Mouse (Mus musculus): ENCODE data around the gene C130026I21Rik. TPM values are rescaled to one million over a fixed set of nuclear protein-coding genes. Genes with fewer than 3 reads are reported as not detected.
"Not testable (repeated sequence)": the region's sequence is repeated elsewhere in the genome, so short reads cannot be mapped to it uniquely, and the experiment has no call there.

C130026I21Rik gene
- total RNA-seq, 4 experiments from 2014 or later: 0.36 to 0.67 (median 0.48) TPM; not detected in 1

- not testable (repeated sequence) for DNase-seq (ENCODE audit: low spot score in 2 of 2)
These were observed 236.0 kb downstream of the C130026I21Rik start for GRCm38 (mm10) chr1:85034394-85034793.

GRCm38 (mm10) chr1:85033616-85034015 lies 236.8 kb downstream of the C130026I21Rik start:
- not testable (repeated sequence) for DNase-seq (ENCODE audit: low spot score in 2 of 2)

DNA sequence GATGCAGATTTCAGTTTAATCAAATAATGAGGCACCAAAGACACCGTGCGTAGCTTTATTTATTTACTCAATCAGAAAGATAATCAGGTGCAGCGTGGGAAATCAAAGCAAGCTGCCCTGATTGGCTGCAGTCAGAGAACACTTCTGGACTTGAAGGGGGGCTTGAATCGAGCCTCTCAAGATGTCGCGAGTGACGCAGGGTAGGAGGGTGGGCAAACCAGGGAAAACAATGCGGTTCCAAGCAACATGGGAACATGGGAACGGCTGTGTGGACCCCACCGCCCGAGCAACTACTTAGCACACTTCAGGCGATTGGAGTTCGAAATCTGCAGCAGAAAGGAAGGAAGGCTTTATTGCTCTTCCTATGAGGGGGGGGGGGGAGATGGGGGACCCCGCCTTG lies 240.2 kb downstream of the C130026I21Rik start:
- not testable (repeated sequence) for DNase-seq (ENCODE audit: low spot score in 2 of 2)

DNA sequence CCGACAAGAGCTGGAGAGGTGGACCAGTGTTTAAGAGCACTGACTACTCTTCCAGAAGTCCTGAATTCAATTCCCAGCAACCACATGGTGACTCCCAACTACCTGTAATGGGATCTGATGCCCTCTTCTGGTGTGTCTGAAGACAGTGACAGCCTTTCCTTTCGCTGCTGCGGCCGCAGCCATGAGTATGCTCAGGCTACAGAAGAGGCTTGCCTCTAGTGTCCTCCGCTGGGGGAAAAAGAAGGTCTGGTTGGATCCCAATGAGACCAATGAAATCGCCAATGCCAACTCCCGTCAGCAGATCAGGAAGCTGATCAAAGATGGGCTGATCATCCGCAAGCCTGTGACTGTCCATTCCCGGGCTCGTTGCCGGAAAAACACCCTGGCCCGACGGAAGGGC lies 258.4 kb downstream of the C130026I21Rik start:
- not testable (repeated sequence) for DNase-seq (ENCODE audit: low spot score in 2 of 2)

- DNase-seq (ENCODE audit: low spot score in 2 of 2): not testable (repeated sequence)
These were observed 259.4 kb downstream of the C130026I21Rik start for GRCm38 (mm10) chr1:85010947-85011346.

- not testable (repeated sequence) for DNase-seq (ENCODE audit: low spot score in 2 of 2)
These were observed 262.6 kb downstream of the C130026I21Rik start for GRCm38 (mm10) chr1:85007737-85008136.

DNA sequence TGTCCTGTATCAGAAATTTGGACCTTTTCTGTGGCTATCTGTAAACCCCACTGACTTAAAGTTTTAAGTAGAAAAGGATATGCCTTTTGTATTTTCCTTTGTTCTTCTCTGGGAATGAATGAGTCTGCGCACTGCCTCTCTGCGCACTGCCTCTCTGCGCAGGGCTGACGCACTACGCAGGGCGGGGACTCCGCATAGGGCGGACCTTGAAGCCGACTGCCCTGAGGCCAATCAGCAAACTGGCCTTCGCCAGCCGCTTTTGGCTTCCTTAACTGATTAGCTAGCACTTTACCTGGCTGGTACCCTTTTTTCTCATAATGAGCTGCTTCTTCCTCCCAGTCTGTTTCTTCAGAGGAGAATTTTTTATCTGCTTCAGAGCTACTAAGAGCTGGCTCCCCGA lies 271.1 kb downstream of the C130026I21Rik start:
- not testable (repeated sequence) for DNase-seq (ENCODE audit: low spot score in 2 of 2)

- not testable (repeated sequence) for DNase-seq (ENCODE audit: low spot score in 2 of 2)
These were observed 274.1 kb downstream of the C130026I21Rik start for GRCm38 (mm10) chr1:84996305-84996704.

- DNase-seq (ENCODE audit: low spot score in 2 of 2): not testable (repeated sequence)
These were observed 275.9 kb downstream of the C130026I21Rik start for GRCm38 (mm10) chr1:84994461-84994860.

DNA sequence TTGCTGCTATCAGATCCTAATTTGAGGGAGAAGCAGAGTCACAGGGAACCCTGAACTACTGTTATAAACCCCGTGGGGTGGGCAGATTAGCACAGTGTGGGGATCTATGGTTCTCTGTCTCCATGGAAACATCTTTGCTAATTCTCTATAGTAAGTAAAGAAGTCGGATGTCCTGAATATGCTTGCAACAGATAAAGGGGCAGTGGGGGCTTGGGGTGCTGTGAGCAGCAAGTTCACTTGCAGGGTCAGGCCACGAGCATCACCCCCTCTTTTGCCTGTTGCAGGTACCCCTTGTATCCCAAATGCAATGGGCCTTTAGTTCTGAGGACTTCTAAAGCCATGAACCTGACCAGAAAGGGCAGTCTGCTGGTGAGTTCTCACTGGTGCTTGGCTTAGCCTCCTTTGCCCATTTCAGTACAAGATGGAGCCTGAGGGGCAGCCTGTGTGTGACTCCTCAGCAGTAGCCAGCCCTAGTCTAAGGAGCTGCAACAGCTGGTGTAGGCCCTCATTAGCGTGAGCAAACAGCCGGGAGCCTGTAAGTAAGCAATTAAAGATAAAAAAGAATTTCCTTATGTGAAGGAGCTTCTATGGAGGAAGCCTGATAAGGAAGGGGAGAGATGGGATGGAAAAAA lies 276.6 kb downstream of the C130026I21Rik start:
- DNase-seq (ENCODE audit: low spot score in 2 of 2): not testable (repeated sequence)

- not testable (repeated sequence) for DNase-seq (ENCODE audit: low spot score in 2 of 2)
These were observed 277.1 kb downstream of the C130026I21Rik start for GRCm38 (mm10) chr1:84993235-84993634.

DNA sequence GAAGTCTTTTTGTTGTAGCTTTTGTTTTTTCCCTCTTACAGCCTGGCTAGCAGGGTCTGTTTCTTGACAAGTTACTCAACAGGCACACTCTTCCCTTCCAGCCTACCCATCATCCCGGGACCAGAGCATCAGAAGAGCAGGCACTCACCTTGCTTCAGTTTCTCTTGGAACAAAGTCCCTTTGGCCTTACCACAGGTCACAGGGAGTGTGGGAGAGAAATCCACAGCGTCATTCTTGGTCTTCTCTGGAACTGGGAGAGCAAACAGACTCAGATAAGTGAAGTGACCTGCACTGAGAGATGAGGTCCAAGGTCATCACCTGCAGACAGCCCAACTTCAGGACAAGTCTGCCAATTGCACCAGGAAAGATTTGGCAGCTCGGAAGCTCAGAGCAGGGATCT lies 277.5 kb downstream of the C130026I21Rik start:
- not testable (repeated sequence) for DNase-seq (ENCODE audit: low spot score in 2 of 2)

- DNase-seq (ENCODE audit: low spot score in 2 of 2): not testable (repeated sequence)
These were observed 281.3 kb downstream of the C130026I21Rik start for GRCm38 (mm10) chr1:84989044-84989443.

GRCm38 (mm10) chr1:84987729-84988128 lies 282.6 kb downstream of the C130026I21Rik start:
- DNase-seq (ENCODE audit: low spot score in 2 of 2): not testable (repeated sequence)

DNA sequence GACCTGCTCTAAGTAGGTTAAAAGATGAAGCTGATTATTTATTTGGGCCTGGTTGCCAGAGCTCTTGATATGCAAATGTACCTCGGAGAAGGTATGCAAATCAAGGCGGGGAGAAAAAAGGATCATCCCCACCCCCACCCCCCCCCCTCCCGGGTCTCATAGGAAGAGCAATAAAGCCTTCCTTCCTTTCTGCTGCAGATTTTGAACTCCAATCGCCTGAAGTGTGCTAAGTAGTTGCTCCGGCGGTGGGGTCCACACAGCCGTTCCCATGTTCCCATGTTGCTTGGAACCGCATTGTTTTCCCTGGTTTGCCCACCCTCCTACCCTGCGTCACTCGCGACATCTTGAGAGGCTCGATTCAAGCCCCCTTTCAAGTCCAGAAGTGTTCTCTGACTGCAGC lies 308.6 kb downstream of the C130026I21Rik start:
- DNase-seq (ENCODE audit: low spot score in 2 of 2): not testable (repeated sequence)

GRCm38 (mm10) chr1:84957713-84958112 lies 312.7 kb downstream of the C130026I21Rik start:
- not testable (repeated sequence) for DNase-seq (ENCODE audit: low spot score in 2 of 2)

GRCm38 (mm10) chr1:84956771-84957170 lies 313.6 kb downstream of the C130026I21Rik start:
- not testable (repeated sequence) for DNase-seq (ENCODE audit: low spot score in 2 of 2)

DNA sequence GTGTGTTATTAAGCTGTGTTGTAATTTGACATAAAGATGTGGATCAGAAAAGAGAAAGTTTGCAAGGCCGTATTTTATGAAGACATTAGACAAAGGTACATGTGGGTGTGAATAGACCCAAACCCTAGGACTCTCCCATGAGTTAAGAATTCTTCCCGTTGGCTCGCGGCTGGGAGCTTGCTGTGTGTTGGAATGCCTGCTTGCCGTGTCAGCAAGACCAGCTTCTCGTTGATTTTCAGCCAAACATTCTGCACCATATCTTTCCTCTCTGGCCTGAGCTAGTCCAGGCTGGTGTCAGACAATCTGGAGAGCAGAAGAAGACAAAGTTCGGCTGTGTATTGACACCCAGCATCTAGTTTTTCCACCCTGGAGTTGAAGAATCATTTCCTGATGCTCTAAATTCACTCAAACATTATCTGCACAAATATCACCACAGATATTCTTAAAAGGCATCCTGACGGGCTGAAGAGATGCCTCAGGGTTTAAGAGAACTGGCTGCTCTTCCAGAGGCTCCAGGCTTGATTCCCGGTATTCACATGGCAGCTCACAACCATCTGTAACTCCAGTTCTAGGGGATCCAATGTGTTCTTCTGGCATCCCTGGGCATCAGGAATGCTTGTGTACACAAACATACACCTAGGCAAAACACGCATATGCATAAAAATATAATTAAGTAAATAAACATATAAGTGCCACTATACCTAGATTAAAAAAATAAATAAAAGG lies 317.7 kb downstream of the C130026I21Rik start:
- no peak for DNase-seq (ENCODE audit: low spot score in 2 of 2)

DNA sequence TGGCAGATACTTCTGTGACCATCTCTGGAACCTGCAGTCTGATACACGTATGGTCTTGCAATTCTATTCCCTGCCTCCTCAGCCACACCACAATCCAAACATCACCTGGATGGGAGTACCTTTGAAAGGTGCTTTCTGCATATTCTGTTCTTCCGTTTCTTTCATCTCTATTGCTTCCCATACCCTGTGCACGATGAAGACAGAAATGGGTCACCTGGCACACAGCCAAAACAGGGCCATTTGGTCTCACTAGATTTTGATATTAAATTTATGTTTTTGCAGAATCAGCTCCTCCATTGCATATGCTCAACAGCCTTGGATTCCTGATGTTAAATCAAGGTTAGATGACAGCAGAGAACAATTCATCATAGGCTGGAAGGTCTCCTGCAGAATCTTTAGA lies 318.8 kb downstream of the C130026I21Rik start:
- DNase-seq (ENCODE audit: low spot score in 2 of 2): no peak

DNA sequence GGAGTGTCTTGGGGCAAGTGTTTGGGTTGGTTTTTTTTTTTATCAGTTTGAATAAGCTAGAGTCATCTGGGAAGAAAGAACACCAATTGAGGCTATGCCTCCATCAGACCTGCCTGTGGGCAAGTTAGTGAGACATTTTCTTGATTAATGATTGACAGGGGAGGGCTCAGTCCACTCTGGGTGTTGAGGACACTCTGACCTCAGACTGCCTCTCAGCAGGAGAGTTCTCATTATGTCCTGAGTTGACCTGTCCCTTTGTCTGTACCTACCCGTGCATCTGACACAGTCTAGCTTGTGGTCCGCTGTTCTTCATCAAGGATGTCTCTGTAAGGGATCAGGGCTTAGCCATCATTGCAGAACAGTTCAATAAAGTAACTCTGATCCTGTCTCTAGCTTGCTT lies 323.0 kb downstream of the C130026I21Rik start:
- DNase-seq (ENCODE audit: low spot score in 2 of 2): no peak

- DNase-seq (ENCODE audit: low spot score in 2 of 2): no peak
These were observed 324.4 kb downstream of the C130026I21Rik start for GRCm38 (mm10) chr1:84945950-84946349.

DNA sequence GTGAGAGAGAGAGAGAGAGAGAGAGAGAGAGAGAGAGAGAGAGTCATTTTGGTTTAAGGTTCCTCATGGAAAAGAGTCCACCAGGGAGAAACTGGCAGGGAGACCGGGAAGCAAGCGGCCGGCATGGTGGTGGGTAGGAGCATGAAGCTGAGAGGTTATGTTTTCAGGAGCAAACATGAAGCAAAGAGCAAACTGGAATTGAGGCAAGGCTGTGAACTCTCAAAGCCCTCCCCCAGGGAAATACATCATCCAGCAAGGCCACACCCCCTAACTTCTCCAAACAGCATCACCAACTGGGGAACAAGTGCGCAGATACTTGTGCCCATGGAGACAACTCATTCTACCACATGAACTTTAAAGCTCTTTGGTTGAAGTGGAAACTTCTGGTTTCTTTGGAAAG lies 326.8 kb downstream of the C130026I21Rik start:
- no peak for DNase-seq (ENCODE audit: low spot score in 2 of 2)
